Mouse (Mus musculus) bone marrow, adult 2 months (tissue): ENCODE results near the gene Anapc5.

Experiments used
- CTCF ChIP-seq: fragments of 200-500 bp; IDR thresholded peaks from 2 replicates; pipeline ENCODE4 v1.5.1; 2011; ENCODE audit warnings: low read length, control low read depth; ENCODE audit not compliant: control insufficient read depth, insufficient read depth
- POLR2A ChIP-seq: fragments of 200-500 bp; IDR thresholded peaks from 2 replicates; pipeline ENCODE4 v1.6.1; 2011; ENCODE audit warnings: low read depth, mild to moderate bottlenecking, control low read depth, low read length, borderline replicate concordance; ENCODE audit not compliant: control insufficient read depth

GRCm38 (mm10) chr5:122775646-122776286, 45.4 kb downstream of the Anapc5 start:
- TF ChIP-seq CTCF (no peak), POLR2A (no peak)
